Mouse (Mus musculus) forebrain, embryonic 11.5 days (tissue): ENCODE measurements around the gene Cped1. TPM values are rescaled to one million over a fixed set of nuclear protein-coding genes. Genes with fewer than 3 reads are reported as not detected.
"Not testable (repeated sequence)": the region's sequence is repeated elsewhere in the genome, so short reads cannot be mapped to it uniquely, and the experiment has no call there.

Experiments used
- ATAC-seq: fragments of 200-750 bp; cut with Nextera tagmentation; replicated peaks from 2 replicates; pipeline ENCODE4 v1.8.0; 2017; ENCODE audit warnings: moderate TSS enrichment; ENCODE audit not compliant: low FRiP score
- DNase-seq: peaks from one replicate; pipeline ENCODE4 v3.0.0-alpha.2; 2017; ENCODE audit warnings: low spot score
- H3K27ac ChIP-seq: fragments of 300-500 bp; sonication (generic); 2 replicates; pipeline ENCODE4 v1.5.1; 2014; ENCODE audit warnings: low read depth, low read length
- H3K27me3 ChIP-seq: fragments of 300-500 bp; sonication (generic); 2 replicates; pipeline ENCODE4 v1.6.1; 2014; ENCODE audit warnings: mild to moderate bottlenecking, low read length, mixed read lengths; ENCODE audit not compliant: control insufficient read depth, insufficient read depth
- H3K36me3 ChIP-seq: fragments of 300-500 bp; sonication (generic); 2 replicates; pipeline ENCODE4 v1.6.1; 2014; ENCODE audit warnings: mild to moderate bottlenecking, low read length, moderate library complexity, mixed read lengths; ENCODE audit not compliant: control insufficient read depth, insufficient read depth
- H3K4me1 ChIP-seq: fragments of 300-500 bp; sonication (generic); replicated peaks from 2 replicates; pipeline ENCODE4 v1.6.1; 2014; ENCODE audit warnings: low read length, mixed read lengths; ENCODE audit not compliant: control insufficient read depth, insufficient read depth
- H3K4me2 ChIP-seq: fragments of 300-500 bp; sonication (generic); 2 replicates; pipeline ENCODE4 v1.6.1; 2014; ENCODE audit warnings: low read depth, mild to moderate bottlenecking, low read length, moderate library complexity, mixed read lengths; ENCODE audit not compliant: severe bottlenecking
- H3K4me3 ChIP-seq: fragments of 300-500 bp; sonication (generic); 2 replicates; pipeline ENCODE4 v1.5.1; 2014; ENCODE audit warnings: low read depth, low read length
- H3K9ac ChIP-seq: fragments of 300-500 bp; sonication (generic); 2 replicates; pipeline ENCODE4 v1.6.1; 2014; ENCODE audit warnings: low read length
- H3K9me3 ChIP-seq: fragments of 300-500 bp; sonication (generic); 2 replicates; pipeline ENCODE4 v1.6.1; 2016; ENCODE audit warnings: low read length, mixed read lengths; ENCODE audit not compliant: control insufficient read depth
- WGBS: fragments of 180-500 bp; shearing (Covaris S2); extraction: QIAGEN DNeasy Blood & Tissue Kit; methylation state at CpG from one replicate; pipeline ENCODE4 v1.1.7; 2014; 5-methylcytosine and 5-hydroxymethylcytosine counted together
- polyA plus RNA-seq: library from polyadenylated mRNA; unstranded; fragments of >200 nt; fragmentation: Nextera tagmentation; extraction: Ambion mirVana; gene quantifications from 2 replicates; pipeline ENCODE4 v1.2.1, GENCODE M21; 2014

Gene Cped1
- polyA plus RNA-seq, 1 experiment from 2014 or later, result 17.2 TPM

DNA sequence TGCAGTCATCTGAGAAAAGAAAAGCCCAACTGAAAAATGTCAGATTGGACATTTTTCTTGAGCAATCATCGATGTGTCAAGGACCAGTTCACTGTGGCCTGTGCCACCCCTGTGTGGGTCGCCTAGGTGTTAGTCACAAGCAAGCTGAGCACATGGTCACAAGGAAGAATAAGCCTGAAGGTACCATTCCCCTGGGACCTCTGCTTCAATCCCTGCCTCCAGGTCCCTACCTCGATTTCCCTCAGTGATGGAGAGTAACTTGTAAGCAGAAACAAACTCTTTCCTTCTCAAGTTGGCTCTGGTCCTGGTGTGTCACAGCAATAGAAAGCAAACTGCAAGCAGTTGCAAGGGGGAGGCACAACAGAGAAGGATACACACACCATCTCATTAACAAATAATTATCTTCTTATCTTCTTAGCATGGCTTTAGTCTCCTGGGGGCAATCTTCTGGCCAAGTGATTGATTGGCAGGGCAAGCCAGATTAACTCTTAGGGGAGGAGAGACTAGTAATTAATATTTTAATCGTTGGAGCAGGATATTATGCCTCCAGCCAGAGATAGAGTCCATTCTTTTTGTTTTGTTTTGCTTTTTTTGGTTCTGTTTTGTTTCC is 51.8 kb downstream of the Cped1 start:
- ATAC-seq (no peak), DNase-seq (no peak)
- no peaks in the 10 kb centered on the region for H3K27me3 ChIP-seq
- no peaks in the 10 kb centered on the region for H3K9me3 ChIP-seq
- H3K4me1 ChIP-seq, result 0 out of 2 replicates have a peak, but pooled peaks cover 3% of the 10 kb centered on the region
- no peak overlapping the region for H3K27ac ChIP-seq
- no peak overlapping the region for H3K9ac ChIP-seq
- H3K36me3 ChIP-seq, result no peaks in the 10 kb centered on the region
- H3K4me3 ChIP-seq, result no peak overlapping the region
- no peak overlapping the region for H3K4me2 ChIP-seq
- 44% methylated on average over 4 of the region's 4 CpGs for WGBS

- not testable (repeated sequence) for ATAC-seq, H3K9ac ChIP-seq
Observed at GRCm38 (mm10) chr6:22039666-22040065, 54.0 kb downstream of the Cped1 start.

GRCm38 (mm10) chr6:22044880-22045605 is 59.3 kb downstream of the Cped1 start:
- Histone ChIP-seq H3K4me3 (no peak overlapping the region), H3K9me3 (no peaks in the 10 kb centered on the region), H3K4me1 (no peaks in the 10 kb centered on the region), H3K9ac (no peak overlapping the region), H3K27ac (no peak overlapping the region), H3K4me2 (no peak overlapping the region), H3K36me3 (no peaks in the 10 kb centered on the region), H3K27me3 (no peaks in the 10 kb centered on the region)
- 86% methylated on average over 9 of the region's 9 CpGs for WGBS
- no peak for DNase-seq
- no peak for ATAC-seq

More at GRCm38 (mm10) chr6:22039666-22040065, 54.0 kb downstream of the Cped1 start:
- H3K9me3 ChIP-seq, H3K4me3 ChIP-seq, H3K27ac ChIP-seq, DNase-seq, H3K36me3 ChIP-seq, H3K4me2 ChIP-seq, H3K4me1 ChIP-seq, H3K27me3 ChIP-seq: not testable (repeated sequence)
- WGBS, result 78% methylated on average over 7 of the region's 7 CpGs

GRCm38 (mm10) chr6:22047101-22047500 is 61.4 kb downstream of the Cped1 start:
- Histone ChIP-seq H3K36me3 (no peaks in the 10 kb centered on the region), H3K27ac (no peak overlapping the region), H3K4me1 (no peaks in the 10 kb centered on the region), H3K27me3 (no peaks in the 10 kb centered on the region), H3K9me3 (no peaks in the 10 kb centered on the region), H3K4me2 (no peak overlapping the region), H3K4me3 (no peak overlapping the region), H3K9ac (no peak overlapping the region)
- DNase-seq (no peak), ATAC-seq (no peak)
- 95% methylated on average over 2 of the region's 2 CpGs for WGBS

DNA sequence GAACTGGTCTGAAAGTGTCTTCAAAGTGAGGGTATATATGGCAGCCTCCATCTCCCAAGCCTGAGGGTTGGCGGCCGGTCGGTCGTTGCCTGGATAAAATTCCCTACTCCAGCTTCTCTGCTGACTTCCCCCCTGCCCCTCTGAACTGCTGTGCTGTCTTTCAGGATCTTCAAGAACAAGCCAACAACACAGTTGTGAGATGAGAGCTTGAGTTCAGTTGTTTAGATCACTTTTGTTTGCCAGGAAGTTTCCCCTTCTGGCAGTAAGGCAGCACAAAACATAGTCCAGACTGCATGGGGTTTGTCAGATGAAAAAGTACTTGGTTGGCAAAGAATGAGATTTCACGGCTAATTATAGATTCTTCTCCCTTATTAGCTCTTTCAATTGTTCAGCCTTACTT is 63.4 kb downstream of the Cped1 start:
- H3K4me3 ChIP-seq, result no peak overlapping the region
- H3K4me1 ChIP-seq, result no peaks in the 10 kb centered on the region
- H3K9ac ChIP-seq, result no peak overlapping the region
- no peaks in the 10 kb centered on the region for H3K9me3 ChIP-seq
- DNase-seq (no peak), ATAC-seq (no peak)
- H3K4me2 ChIP-seq, result no peak overlapping the region
- H3K36me3 ChIP-seq, result no peaks in the 10 kb centered on the region
- WGBS, result 60% methylated on average over 5 of the region's 5 CpGs
- no peak overlapping the region for H3K27ac ChIP-seq
- H3K27me3 ChIP-seq, result no peaks in the 10 kb centered on the region

GRCm38 (mm10) chr6:22051526-22051925 is 65.8 kb downstream of the Cped1 start:
- DNase-seq (no peak), ATAC-seq (no peak)
- no peaks in the 10 kb centered on the region for H3K27me3 ChIP-seq
- no peaks in the 10 kb centered on the region for H3K9me3 ChIP-seq
- H3K4me1 ChIP-seq, result no peaks in the 10 kb centered on the region
- 85% methylated on average over 3 of the region's 3 CpGs for WGBS
- no peak overlapping the region for H3K4me3 ChIP-seq
- H3K9ac ChIP-seq, result no peak overlapping the region
- H3K4me2 ChIP-seq, result no peak overlapping the region
- H3K27ac ChIP-seq, result no peak overlapping the region
- no peaks in the 10 kb centered on the region for H3K36me3 ChIP-seq

- no peaks in the 10 kb centered on the region for H3K9me3 ChIP-seq
- H3K27ac ChIP-seq, result no peak overlapping the region
- ATAC-seq, result no peak
- no peaks in the 10 kb centered on the region for H3K4me1 ChIP-seq
- H3K4me3 ChIP-seq, result no peak overlapping the region
- H3K36me3 ChIP-seq, result no peaks in the 10 kb centered on the region
- WGBS, result 94% methylated on average over 3 of the region's 3 CpGs
- H3K4me2 ChIP-seq, result no peak overlapping the region
- DNase-seq, result no peak
- H3K27me3 ChIP-seq, result no peaks in the 10 kb centered on the region
- no peak overlapping the region for H3K9ac ChIP-seq
Observed at GRCm38 (mm10) chr6:22053014-22053413, 67.3 kb downstream of the Cped1 start.

DNA sequence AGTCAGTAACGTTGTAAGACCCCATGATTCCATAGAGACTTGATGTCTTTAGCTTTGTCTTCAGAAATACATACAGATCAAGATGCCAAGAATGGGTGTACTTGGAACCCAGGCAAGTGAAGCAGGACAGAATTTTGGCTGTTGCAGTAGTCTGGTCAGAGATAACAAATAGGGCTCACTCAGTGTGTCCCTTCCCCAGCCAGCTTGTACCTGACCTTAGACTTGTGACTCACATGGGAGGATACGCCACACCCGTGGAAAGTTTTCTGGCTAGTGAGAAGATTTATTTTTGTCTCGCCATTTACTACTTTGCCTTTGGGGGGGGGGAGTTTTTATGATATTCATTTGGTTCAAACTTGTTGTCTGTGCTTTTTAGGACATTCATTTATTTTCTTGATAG is 78.6 kb downstream of the Cped1 start:
- DNase-seq (no peak), ATAC-seq (no peak)
- no peaks in the 10 kb centered on the region for H3K27me3 ChIP-seq
- H3K27ac ChIP-seq, result no peak overlapping the region
- no peak overlapping the region for H3K9ac ChIP-seq
- no peak overlapping the region for H3K4me2 ChIP-seq
- no peaks in the 10 kb centered on the region for H3K9me3 ChIP-seq
- no peak overlapping the region for H3K4me3 ChIP-seq
- H3K4me1 ChIP-seq, result no peaks in the 10 kb centered on the region
- WGBS, result 86% methylated on average over 4 of the region's 4 CpGs
- H3K36me3 ChIP-seq, result no peaks in the 10 kb centered on the region
